Mouse (Mus musculus) right cerebral cortex, postnatal 25 days (tissue): ENCODE measurements at regions not wholly inside any gene's neighbourhood (a gene's known extent, or its start where the extent isn't known, plus 50 kb on each side); places are given as distances from the start of the nearest gene placed in this dataset.
A peak's percentile ranks its signal among the peaks of the same experiment; 100 is the strongest.
"Not testable (repeated sequence)": the region's sequence is repeated elsewhere in the genome, so short reads cannot be mapped to it uniquely, and the experiment has no call there.

Source experiments
- DNase-seq: peaks from one replicate; pipeline ENCODE4 v3.0.0; 2022

GRCm38 (mm10) chr12:33496306-33496705 lies 66.9 kb downstream of the Twistnb start:
- DNase-seq = no peak

- peak; percentile 6 for DNase-seq
Observed at GRCm38 (mm10) chr12:33497319-33497892, 68.0 kb downstream of the Twistnb start.

- DNase-seq = peak; percentile 19
Observed at GRCm38 (mm10) chr12:33541566-33541965, 112.1 kb downstream of the Twistnb start.

GRCm38 (mm10) chr12:33551660-33552059 lies 122.2 kb downstream of the Twistnb start:
- DNase-seq = not testable (repeated sequence)

GRCm38 (mm10) chr12:33552231-33552630 lies 122.8 kb downstream of the Twistnb start:
- DNase-seq = no peak

- DNase-seq = no peak
Observed at GRCm38 (mm10) chr12:33552651-33553050, 123.2 kb downstream of the Twistnb start.

GRCm38 (mm10) chr12:33553731-33554130 lies 124.3 kb downstream of the Twistnb start:
- DNase-seq = no peak

- DNase-seq = no peak
Observed at GRCm38 (mm10) chr12:33561141-33561540, 131.7 kb downstream of the Twistnb start.

GRCm38 (mm10) chr12:33577877-33578428 lies 148.5 kb downstream of the Twistnb start:
- no peak for DNase-seq

GRCm38 (mm10) chr12:33580809-33581208 lies 151.4 kb downstream of the Twistnb start:
- DNase-seq = no peak

GRCm38 (mm10) chr12:33591031-33591430 lies 161.6 kb downstream of the Twistnb start:
- DNase-seq = no peak

GRCm38 (mm10) chr12:33592431-33592911 lies 163.0 kb downstream of the Twistnb start:
- no peak for DNase-seq

- no peak for DNase-seq
Observed at GRCm38 (mm10) chr12:33592938-33593337, 163.5 kb downstream of the Twistnb start.

GRCm38 (mm10) chr12:33593685-33594084 lies 164.2 kb downstream of the Twistnb start:
- no peak for DNase-seq

- no peak for DNase-seq
Observed at GRCm38 (mm10) chr12:33605393-33605792, 176.0 kb downstream of the Twistnb start.

GRCm38 (mm10) chr12:33607811-33608602 lies 178.6 kb downstream of the Twistnb start:
- no peak for DNase-seq

GRCm38 (mm10) chr12:33612378-33612777 lies 182.9 kb downstream of the Twistnb start:
- no peak for DNase-seq

- DNase-seq = no peak
Observed at GRCm38 (mm10) chr12:33620391-33620790, 191.0 kb downstream of the Twistnb start.

GRCm38 (mm10) chr12:33626092-33626882 lies 196.9 kb downstream of the Twistnb start:
- DNase-seq = no peak

- no peak for DNase-seq
Observed at GRCm38 (mm10) chr12:33652597-33652996, 223.2 kb downstream of the Twistnb start.

- no peak for DNase-seq
Observed at GRCm38 (mm10) chr12:33675508-33675907, 246.1 kb downstream of the Twistnb start.

GRCm38 (mm10) chr12:33692870-33693269 lies 235.4 kb upstream of the Ferd3l start:
- no peak for DNase-seq

GRCm38 (mm10) chr12:33714392-33714791 lies 213.8 kb upstream of the Ferd3l start:
- no peak for DNase-seq
